Mouse (Mus musculus) stomach, postnatal 0 days (tissue): ENCODE results near the gene AU041133. TPM values are rescaled to one million over a fixed set of nuclear protein-coding genes. Genes with fewer than 3 reads are reported as not detected.
A peak's percentile ranks its signal among the peaks of the same experiment; 100 is the strongest.

Experiments used
- ATAC-seq: fragments of 200-750 bp; cut with Nextera tagmentation; 2 replicates; pipeline ENCODE4 v1.8.0; 2017; ENCODE audit not compliant: low FRiP score, low TSS enrichment
- DNase-seq: peaks from one replicate; pipeline ENCODE4 v3.0.0-alpha.2; 2016; ENCODE audit warnings: low spot score
- H3K27ac ChIP-seq: fragments of 300-500 bp; sonication (generic); replicated peaks from 2 replicates; pipeline ENCODE4 v1.5.1; 2014; ENCODE audit warnings: mild to moderate bottlenecking, control low read depth
- H3K27me3 ChIP-seq: fragments of 300-500 bp; sonication (generic); 2 replicates; pipeline ENCODE4 v1.6.1; 2014; ENCODE audit warnings: low read length; ENCODE audit not compliant: control insufficient read depth, insufficient read depth
- H3K36me3 ChIP-seq: fragments of 300-500 bp; sonication (generic); 2 replicates; pipeline ENCODE4 v1.6.1; 2014; ENCODE audit warnings: low read length, mixed read lengths; ENCODE audit not compliant: control insufficient read depth, insufficient read depth
- H3K4me1 ChIP-seq: fragments of 300-500 bp; sonication (generic); replicated peaks from 2 replicates; pipeline ENCODE4 v1.6.1; 2014; ENCODE audit warnings: antibody characterized with exemption; ENCODE audit not compliant: control insufficient read depth, insufficient read depth
- H3K4me2 ChIP-seq: fragments of 300-500 bp; sonication (generic); replicated peaks from 2 replicates; pipeline ENCODE4 v1.6.1; 2014; ENCODE audit warnings: low read depth, mild to moderate bottlenecking, control low read depth, moderate library complexity
- H3K4me3 ChIP-seq: fragments of 300-500 bp; sonication (generic); 2 replicates; pipeline ENCODE4 v1.5.1; 2014; ENCODE audit warnings: low read depth, low read length, control low read depth
- H3K9ac ChIP-seq: fragments of 300-500 bp; sonication (generic); 2 replicates; pipeline ENCODE4 v1.6.1; 2014; ENCODE audit warnings: mild to moderate bottlenecking, low read length, control low read depth, mixed read lengths
- H3K9me3 ChIP-seq: fragments of 300-500 bp; sonication (generic); 2 replicates; pipeline ENCODE4 v1.6.1; 2016; ENCODE audit warnings: low read length; ENCODE audit not compliant: control insufficient read depth
- CTCF ChIP-seq: IDR thresholded peaks from 2 replicates; pipeline ENCODE4 v1.5.1; 2016; ENCODE audit warnings: antibody characterized with exemption, low read depth, mild to moderate bottlenecking, moderate library complexity
- EP300 ChIP-seq: optimal IDR thresholded peaks from 2 replicates; pipeline ENCODE3; 2016; ENCODE audit warnings: antibody characterized with exemption
- WGBS: fragments of 180-500 bp; shearing (Covaris S2); extraction: QIAGEN DNeasy Blood & Tissue Kit; methylation state at CpG from one replicate; pipeline ENCODE4 v1.1.7; 2014; 5-methylcytosine and 5-hydroxymethylcytosine counted together
- polyA plus RNA-seq: library from polyadenylated mRNA; unstranded; fragments of >200 nt; fragmentation: Nextera tagmentation; extraction: Ambion mirVana; gene quantifications from 2 replicates; pipeline ENCODE4 v1.2.1, GENCODE M21; 2015

The AU041133 gene
- polyA plus RNA-seq, 1 experiment from 2014 or later, result 2.7 TPM

- no peak overlapping the region for H3K27ac ChIP-seq
- H3K9ac ChIP-seq, result no peak overlapping the region
- 67% methylated on average over 3 of the region's 3 CpGs for WGBS
- no peaks in the 10 kb centered on the region for H3K27me3 ChIP-seq
- no peaks in the 10 kb centered on the region for H3K4me1 ChIP-seq
- H3K36me3 ChIP-seq, result no peaks in the 10 kb centered on the region
- H3K4me3 ChIP-seq, result no peak overlapping the region
- DNase-seq, result no peak
- no peak overlapping the region for H3K4me2 ChIP-seq
- H3K9me3 ChIP-seq, result no peaks in the 10 kb centered on the region
- no peak for ATAC-seq
- TF ChIP-seq EP300 (no peak), CTCF (no peak)
Observed at GRCm38 (mm10) chr10:82167777-82168176, 40.0 kb downstream of the AU041133 start.

GRCm38 (mm10) chr10:82169776-82170175 is 42.0 kb downstream of the AU041133 start:
- Histone ChIP-seq H3K27me3 (no peaks in the 10 kb centered on the region), H3K9me3 (no peaks in the 10 kb centered on the region), H3K4me1 (no peaks in the 10 kb centered on the region), H3K4me2 (no peak overlapping the region), H3K4me3 (no peak overlapping the region), H3K9ac (no peak overlapping the region), H3K36me3 (no peaks in the 10 kb centered on the region), H3K27ac (no peak overlapping the region)
- TF ChIP-seq EP300 (no peak), CTCF (no peak)
- DNase-seq, result no peak
- ATAC-seq, result no peak
- WGBS, result 68% methylated on average over 2 of the region's 2 CpGs

GRCm38 (mm10) chr10:82170808-82171207 is 43.0 kb downstream of the AU041133 start:
- WGBS, result 43% methylated on average over 2 of the region's 2 CpGs
- DNase-seq, result no peak

GRCm38 (mm10) chr10:82178257-82179064 is 50.6 kb downstream of the AU041133 start:
- H3K27ac ChIP-seq, result peak overlapping the region; percentile 89
- peak overlapping the region; percentile 62 for H3K4me2 ChIP-seq
- no peaks in the 10 kb centered on the region for H3K36me3 ChIP-seq
- ATAC-seq (peak; percentile 99), DNase-seq (peak; percentile 88)
- no peaks in the 10 kb centered on the region for H3K4me1 ChIP-seq
- H3K4me3 ChIP-seq, result peak overlapping the region; percentile 61
- 0 out of 2 replicates have a peak, but pooled peaks cover 3% of the 10 kb centered on the region for H3K9me3 ChIP-seq
- TF ChIP-seq CTCF (no peak), EP300 (no peak)
- WGBS, result 4% methylated on average over 47 of the region's 47 CpGs
- peak overlapping the region; percentile 64 for H3K9ac ChIP-seq
- no peaks in the 10 kb centered on the region for H3K27me3 ChIP-seq

More at GRCm38 (mm10) chr10:82170808-82171207, 43.0 kb downstream of the AU041133 start:
- Histone ChIP-seq H3K36me3 (no peaks in the 10 kb centered on the region), H3K4me3 (no peak overlapping the region), H3K9ac (no peak overlapping the region), H3K27ac (no peak overlapping the region), H3K27me3 (no peaks in the 10 kb centered on the region), H3K9me3 (no peaks in the 10 kb centered on the region), H3K4me1 (no peaks in the 10 kb centered on the region), H3K4me2 (no peak overlapping the region)
- TF ChIP-seq EP300 (no peak), CTCF (peak; percentile 73)
- ATAC-seq, result no peak

Other genes with a start within 250 kb of the AU041133 start
- gene Zfp781, start 197.5 kb upstream of the AU041133 start, polyA plus RNA-seq, result 0.68 and 0.89 TPM in 2 replicates
- gene Zfp873, start 79.9 kb upstream of the AU041133 start, polyA plus RNA-seq, result 5.1 and 5.3 TPM in 2 replicates
- 0.97 and 1.0 TPM in 2 replicates for gene BC024063, start 44.7 kb upstream of the AU041133 start, polyA plus RNA-seq
- gene Zfp938, start 113.3 kb downstream of the AU041133 start, polyA plus RNA-seq, result 7.7 and 7.8 TPM in 2 replicates
- not detected in 2 replicates for gene 4932415D10Rik, start 188.6 kb downstream of the AU041133 start, polyA plus RNA-seq
- 2.2 and 2.8 TPM in 2 replicates for gene Gm4924, start 226.2 kb downstream of the AU041133 start, polyA plus RNA-seq